Mouse (Mus musculus) heart, postnatal 0 days (tissue): Measurements from ENCODE around the gene Cep135. TPM values are rescaled to one million over a fixed set of nuclear protein-coding genes. Genes with fewer than 3 reads are reported as not detected.

Experiments
- ATAC-seq: fragments of 200-750 bp; cut with Nextera tagmentation; 2 replicates; pipeline ENCODE4 v1.8.0; 2017; ENCODE audit warnings: low read depth, moderate number of reproducible peaks, moderate library complexity; ENCODE audit not compliant: insufficient read depth
- DNase-seq: peaks from one replicate; pipeline ENCODE4 v3.0.0-alpha.2; 2016; ENCODE audit warnings: low spot score
- H3K27ac ChIP-seq: fragments of 300-500 bp; sonication (generic); 2 replicates; pipeline ENCODE4 v1.5.1; 2014; ENCODE audit warnings: low read depth, mild to moderate bottlenecking
- H3K27me3 ChIP-seq: fragments of 300-500 bp; sonication (generic); 2 replicates; pipeline ENCODE4 v1.6.1; 2014; ENCODE audit warnings: low read length, mixed read lengths; ENCODE audit not compliant: control insufficient read depth, insufficient read depth
- H3K36me3 ChIP-seq: fragments of 300-500 bp; sonication (generic); replicated peaks from 2 replicates; pipeline ENCODE4 v1.6.1; 2014; ENCODE audit warnings: low read length, mixed read lengths; ENCODE audit not compliant: control insufficient read depth, insufficient read depth
- H3K4me1 ChIP-seq: fragments of 300-500 bp; sonication (generic); 2 replicates; pipeline ENCODE4 v1.6.1; 2014; ENCODE audit warnings: antibody characterized with exemption; ENCODE audit not compliant: control insufficient read depth, insufficient read depth
- H3K4me2 ChIP-seq: fragments of 300-500 bp; sonication (generic); 2 replicates; pipeline ENCODE4 v1.6.1; 2014; ENCODE audit warnings: low read depth, mild to moderate bottlenecking, low read length, moderate library complexity
- H3K4me3 ChIP-seq: fragments of 300-500 bp; sonication (generic); 2 replicates; pipeline ENCODE4 v1.5.1; 2014; ENCODE audit warnings: low read depth, low read length
- H3K9ac ChIP-seq: fragments of 300-500 bp; sonication (generic); replicated peaks from 2 replicates; pipeline ENCODE4 v1.6.1; 2014; ENCODE audit warnings: low read depth, low read length, mixed read lengths
- H3K9me3 ChIP-seq: fragments of 300-500 bp; sonication (generic); replicated peaks from 2 replicates; pipeline ENCODE4 v1.6.1; 2016; ENCODE audit warnings: low read length; ENCODE audit not compliant: control insufficient read depth
- CTCF ChIP-seq: IDR thresholded peaks from 2 replicates; pipeline ENCODE4 v1.5.1; 2016; ENCODE audit warnings: antibody characterized with exemption, control low read depth, low read depth
- EP300 ChIP-seq: IDR thresholded peaks from 2 replicates; pipeline ENCODE4 v1.6.1; 2016; ENCODE audit warnings: antibody characterized with exemption, low read depth
- WGBS: fragments of 180-500 bp; shearing (Covaris S2); extraction: QIAGEN DNeasy Blood & Tissue Kit; methylation state at CpG from one replicate; pipeline ENCODE4 v1.1.7; 2014; 5-methylcytosine and 5-hydroxymethylcytosine counted together
- polyA plus RNA-seq: library from polyadenylated mRNA; unstranded; fragments of >200 nt; fragmentation: Nextera tagmentation; extraction: Ambion mirVana; gene quantifications from 2 replicates; pipeline ENCODE4 v1.2.1, GENCODE M21; 2015
- total RNA-seq: library from RNA; depleted of rRNA; stranded (reverse); fragments of >200 nt; gene quantifications from 2 replicates; pipeline ENCODE4 v1.2.3, GENCODE M21; 2014; ENCODE audit warnings: low replicate concordance; rRNA removed

Gene Cep135
- total and polyA plus RNA-seq, 2 experiments from 2014 or later: 1.9 to 2.0 TPM

DNA sequence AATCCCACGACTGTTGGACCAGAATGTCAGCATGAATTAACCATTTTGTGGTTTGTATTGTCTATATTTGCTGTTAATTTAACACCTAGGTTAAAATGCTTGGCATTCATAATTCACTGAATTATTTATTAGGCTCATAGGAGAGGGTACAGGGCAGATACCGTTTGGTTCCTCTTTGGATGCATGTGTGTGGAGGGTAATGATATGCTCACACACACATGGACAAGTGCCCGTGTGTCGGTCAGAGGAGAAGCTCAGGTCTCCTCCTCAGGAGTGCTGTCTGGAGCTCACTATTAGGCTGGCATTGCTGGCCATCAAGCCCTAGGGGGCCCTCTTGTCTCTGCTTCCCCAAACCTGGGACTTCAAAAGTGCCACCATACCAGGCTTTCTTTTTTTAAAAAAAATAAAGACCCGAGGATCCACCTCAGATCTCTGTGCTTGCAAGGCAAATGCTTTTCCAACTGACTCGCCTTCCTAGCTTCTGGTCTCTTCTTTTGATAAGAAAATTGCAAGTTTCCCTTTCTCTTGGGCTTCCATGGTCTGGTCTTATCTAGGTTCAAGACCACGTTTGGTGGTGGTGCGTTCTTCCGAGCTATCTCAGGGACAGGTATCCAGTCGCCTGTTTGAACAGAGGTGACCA, 99.6 kb downstream of the Cep135 start:
- no peaks in the 10 kb centered on the region for H3K36me3 ChIP-seq
- no peaks in the 10 kb centered on the region for H3K27me3 ChIP-seq
- ATAC-seq: no peak
- no peaks in the 10 kb centered on the region for H3K4me1 ChIP-seq
- no peak for DNase-seq
- TF ChIP-seq EP300 (no peak), CTCF (no peak)
- WGBS: 80% methylated on average over 10 of the region's 10 CpGs
- H3K27ac ChIP-seq: no peak overlapping the region
- no peak overlapping the region for H3K4me2 ChIP-seq
- H3K9ac ChIP-seq: no peak overlapping the region
- H3K9me3 ChIP-seq: no peaks in the 10 kb centered on the region
- H3K4me3 ChIP-seq: no peak overlapping the region

DNA sequence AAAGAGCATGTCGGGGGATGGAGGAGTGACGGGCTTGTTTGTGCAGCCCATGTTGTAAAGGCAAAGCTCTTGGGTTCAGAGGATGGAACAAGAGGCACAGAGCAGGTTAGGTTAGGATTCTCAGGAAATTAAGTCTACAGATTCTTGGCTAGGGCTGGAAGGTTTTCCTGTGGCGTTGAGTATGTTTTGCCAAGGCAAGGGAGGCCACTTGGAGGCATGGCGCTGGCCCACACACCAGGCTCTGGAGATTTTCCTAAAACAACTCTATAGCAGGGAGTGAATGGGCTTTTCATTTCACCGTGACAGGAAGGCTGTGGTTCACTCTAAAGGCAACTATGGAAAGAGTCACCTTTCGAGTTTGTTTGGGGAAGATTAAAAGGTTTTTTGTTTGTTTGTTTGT, 100.1 kb downstream of the Cep135 start:
- Histone ChIP-seq H3K4me3 (no peak overlapping the region), H3K4me2 (no peak overlapping the region), H3K9ac (no peak overlapping the region), H3K27me3 (no peaks in the 10 kb centered on the region), H3K4me1 (no peaks in the 10 kb centered on the region), H3K9me3 (no peaks in the 10 kb centered on the region), H3K36me3 (no peaks in the 10 kb centered on the region), H3K27ac (no peak overlapping the region)
- DNase-seq: no peak
- WGBS: 69% methylated on average over 6 of the region's 6 CpGs
- no peak for ATAC-seq
- TF ChIP-seq EP300 (no peak), CTCF (no peak)

DNA sequence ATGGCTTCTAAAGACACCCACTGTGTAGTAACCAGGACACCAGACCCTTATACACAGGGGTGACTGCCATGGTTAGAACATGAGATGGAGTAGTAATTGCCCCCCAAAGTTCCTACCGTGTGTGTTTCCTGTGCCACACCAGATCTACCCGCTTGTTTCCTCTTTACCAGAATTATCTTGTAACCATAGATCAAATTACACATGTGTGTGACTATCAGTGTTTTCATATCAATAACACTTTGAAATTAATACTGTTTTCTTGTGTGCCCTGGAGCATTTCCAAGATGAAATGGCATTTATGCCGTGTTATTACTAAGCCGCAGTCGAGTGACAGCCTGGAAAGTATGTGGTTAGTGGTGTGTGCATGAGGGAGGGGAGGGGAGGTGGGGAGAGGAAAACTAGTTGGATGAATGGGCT, 101.7 kb downstream of the Cep135 start:
- H3K27ac ChIP-seq: no peak overlapping the region
- WGBS: 64% methylated on average over 5 of the region's 5 CpGs

DNA sequence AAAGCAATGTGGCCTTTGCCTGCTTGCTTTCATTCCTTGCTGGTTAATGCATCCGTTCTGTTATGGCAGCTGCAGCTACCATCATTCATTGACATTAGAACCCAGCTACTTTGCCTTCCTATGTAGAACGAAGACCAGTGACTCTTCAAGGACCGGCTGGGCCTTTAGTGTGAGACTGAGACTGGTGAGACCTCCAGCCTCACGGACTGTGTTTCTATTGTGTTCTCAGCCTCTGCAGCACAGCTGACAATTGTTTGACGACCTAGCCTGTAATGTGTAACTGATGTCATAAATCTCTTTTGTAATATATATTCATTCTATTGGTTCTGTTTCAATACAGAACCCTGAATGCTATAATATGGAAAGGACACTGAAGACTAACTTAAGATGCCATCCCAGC, 102.8 kb downstream of the Cep135 start:
- DNase-seq (no peak), ATAC-seq (no peak)
- TF ChIP-seq CTCF (no peak), EP300 (no peak)
- no peak overlapping the region for H3K4me2 ChIP-seq
- H3K9ac ChIP-seq: no peak overlapping the region
- 89% methylated on average over 5 of the region's 5 CpGs for WGBS
- H3K9me3 ChIP-seq: peaks cover 8% of the 10 kb centered on the region; the same call in 1 of the 2 replicates
- H3K36me3 ChIP-seq: no peaks in the 10 kb centered on the region
- no peaks in the 10 kb centered on the region for H3K4me1 ChIP-seq
- no peaks in the 10 kb centered on the region for H3K27me3 ChIP-seq
- no peak overlapping the region for H3K27ac ChIP-seq
- H3K4me3 ChIP-seq: no peak overlapping the region

More for the DNA sequence above, 101.7 kb downstream of the Cep135 start:
- Histone ChIP-seq H3K9me3 (0 out of 2 replicates have a peak, but pooled peaks cover 1% of the 10 kb centered on the region), H3K36me3 (no peaks in the 10 kb centered on the region), H3K4me2 (no peak overlapping the region), H3K4me1 (no peaks in the 10 kb centered on the region), H3K4me3 (no peak overlapping the region), H3K27me3 (no peaks in the 10 kb centered on the region), H3K9ac (no peak overlapping the region)
- DNase-seq (no peak), ATAC-seq (no peak)
- TF ChIP-seq EP300 (no peak), CTCF (no peak)

DNA sequence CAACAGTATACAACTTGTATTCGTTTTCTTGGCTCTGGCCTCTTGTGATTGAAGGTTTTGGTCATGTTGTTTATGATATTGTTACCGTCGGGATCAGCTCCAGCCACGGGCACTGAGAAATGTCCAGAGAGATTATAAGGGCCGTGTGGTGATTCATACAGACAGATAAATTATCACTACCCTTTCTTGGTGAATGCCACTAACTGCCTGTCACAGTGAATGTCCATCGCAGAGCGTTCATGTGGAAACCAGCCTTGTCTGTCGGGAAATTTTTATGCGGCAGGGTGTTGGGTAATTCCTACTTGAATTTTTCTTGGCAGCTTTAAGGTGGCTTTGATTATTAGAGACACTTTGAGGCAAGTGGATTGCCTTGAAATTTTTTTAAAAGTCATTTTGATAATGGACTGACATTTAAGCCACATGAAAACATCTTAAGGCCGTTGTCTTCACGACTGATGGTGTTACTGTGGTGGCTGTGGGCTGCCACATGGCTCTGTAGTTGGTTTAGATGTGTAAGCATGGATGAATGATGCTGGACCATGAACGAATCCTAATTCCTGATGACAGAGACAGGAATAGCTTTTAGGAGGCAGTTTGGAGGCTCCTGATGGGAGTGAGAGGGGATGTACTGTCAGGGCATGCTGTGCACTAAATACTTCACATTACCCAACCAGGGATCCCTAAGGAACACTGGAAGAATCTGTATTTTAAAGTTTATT, 103.4 kb downstream of the Cep135 start:
- H3K4me3 ChIP-seq: no peak overlapping the region
- H3K4me2 ChIP-seq: no peak overlapping the region
- peaks cover 8% of the 10 kb centered on the region; the same call in 1 of the 2 replicates for H3K9me3 ChIP-seq
- H3K27ac ChIP-seq: no peak overlapping the region
- no peak overlapping the region for H3K9ac ChIP-seq
- WGBS: 75% methylated on average over 12 of the region's 12 CpGs
- ATAC-seq (no peak), DNase-seq (no peak)
- no peaks in the 10 kb centered on the region for H3K36me3 ChIP-seq
- H3K4me1 ChIP-seq: no peaks in the 10 kb centered on the region
- TF ChIP-seq CTCF (no peak), EP300 (no peak)
- H3K27me3 ChIP-seq: no peaks in the 10 kb centered on the region

Other genes starting within 250 kb of the Cep135 start
- not detected in 2 replicates for gene Nmu, start 224.9 kb upstream of the Cep135 start, total RNA-seq
- gene Nmu, start 224.9 kb upstream of the Cep135 start, polyA plus RNA-seq: not detected in 2 replicates
- gene Gm7271, start 104.7 kb upstream of the Cep135 start, total RNA-seq: not detected in 2 replicates
- not detected in 2 replicates for gene Gm7271, start 104.7 kb upstream of the Cep135 start, polyA plus RNA-seq
- gene Exoc1, start 59.4 kb upstream of the Cep135 start, total RNA-seq: 13.0 and 23.5 TPM in 2 replicates
- 12.9 and 13.6 TPM in 2 replicates for gene Exoc1, start 59.4 kb upstream of the Cep135 start, polyA plus RNA-seq
- gene C530008M17Rik, start 67.8 kb downstream of the Cep135 start, total RNA-seq: 7.3 and 20.1 TPM in 2 replicates
- gene C530008M17Rik, start 67.8 kb downstream of the Cep135 start, polyA plus RNA-seq: 18.8 and 20.6 TPM in 2 replicates